Mouse (Mus musculus): ENCODE results near the gene Sh3bp1. TPM values are rescaled to one million over a fixed set of nuclear protein-coding genes. Genes with fewer than 3 reads are reported as not detected.
A peak's percentile ranks its signal among the peaks of the same experiment; 100 is the strongest.

Gene Sh3bp1
- total RNA-seq, 2 experiments from 2014 or later = 25.3 to 26.0 TPM

GRCm38 (mm10) chr15:78937311-78937710, 37.7 kb downstream of the Sh3bp1 start:
- no peak for DNase-seq (ENCODE audit: low spot score in 2 of 2)

- no peak for DNase-seq (ENCODE audit: low spot score in 2 of 2)
These were observed 38.4 kb downstream of the Sh3bp1 start for GRCm38 (mm10) chr15:78937963-78938362.

- no peak for DNase-seq (ENCODE audit: low spot score in 2 of 2)
These were observed 40.8 kb downstream of the Sh3bp1 start for GRCm38 (mm10) chr15:78940325-78940724.

- peak; percentile 52 to 67 for DNase-seq (ENCODE audit: low spot score in 2 of 2)
These were observed 43.1 kb downstream of the Sh3bp1 start for GRCm38 (mm10) chr15:78942663-78943062.

GRCm38 (mm10) chr15:78946232-78946631, 46.7 kb downstream of the Sh3bp1 start:
- DNase-seq (ENCODE audit: low spot score in 2 of 2) = no peak

GRCm38 (mm10) chr15:78947657-78948056, 48.1 kb downstream of the Sh3bp1 start, which contains the start of gene Triobp:
Gene Triobp (plus strand): TSS chr15:78947724.
- peak; percentile 50 to 68 for DNase-seq (ENCODE audit: low spot score in 2 of 2)

- no peak for DNase-seq (ENCODE audit: low spot score in 2 of 2)
These were observed 48.7 kb downstream of the Sh3bp1 start for GRCm38 (mm10) chr15:78948152-78948725.

- DNase-seq (ENCODE audit: low spot score in 2 of 2) = no peak
These were observed 49.3 kb downstream of the Sh3bp1 start for GRCm38 (mm10) chr15:78948883-78949282.

GRCm38 (mm10) chr15:78955663-78956062, 56.1 kb downstream of the Sh3bp1 start:
- DNase-seq (ENCODE audit: low spot score in 2 of 2) = no peak

- DNase-seq (ENCODE audit: low spot score in 2 of 2) = no peak
These were observed 56.8 kb downstream of the Sh3bp1 start for GRCm38 (mm10) chr15:78956351-78956750.

GRCm38 (mm10) chr15:78957021-78957420, 57.5 kb downstream of the Sh3bp1 start:
- DNase-seq (ENCODE audit: low spot score in 2 of 2) = no peak

- no peak for DNase-seq (ENCODE audit: low spot score in 2 of 2)
These were observed 60.0 kb downstream of the Sh3bp1 start for GRCm38 (mm10) chr15:78959537-78959936.

- no peak for DNase-seq (ENCODE audit: low spot score in 2 of 2)
These were observed 60.5 kb downstream of the Sh3bp1 start for GRCm38 (mm10) chr15:78960088-78960487.

Small RNA genes lying within 50 kb of the gene (microRNA-seq; reads per million reads assigned to microRNA genes)
- gene Mir6955 = not detected

Other genes with a start within 250 kb of the Sh3bp1 start
- gene Elfn2, start 181.0 kb upstream of the Sh3bp1 start, total RNA-seq (2021) = 1 to 10 TPM; 3.9 to 4.2 TPM
- gene Mfng, start 126.3 kb upstream of the Sh3bp1 start, total RNA-seq (2021) = 10 to 100 TPM; 18.3 to 20.0 TPM
- 10 to 100 TPM; 11.8 to 14.5 TPM for gene Card10, start 96.7 kb upstream of the Sh3bp1 start, total RNA-seq (2021)
- 10 to 100 TPM; 56.7 to 59.1 TPM for gene Cdc42ep1, start 57.1 kb upstream of the Sh3bp1 start, total RNA-seq (2021)
- gene Lgals2, start 44.2 kb upstream of the Sh3bp1 start, total RNA-seq (2021) = 1 to 10 TPM; 2.6 to 2.9 TPM
- gene Gga1, start 22.6 kb upstream of the Sh3bp1 start, total RNA-seq (2021) = 10 to 100 TPM; 58.8 to 65.5 TPM
- not detected for gene Gm49510, start 101 bp upstream of the Sh3bp1 start, total RNA-seq (2021)
- gene Pdxp, start 14.2 kb downstream of the Sh3bp1 start, total RNA-seq (2021) = 1 to 10 TPM; 9.8 to 9.9 TPM
- gene Lgals1, start 27.0 kb downstream of the Sh3bp1 start, total RNA-seq (2021) = 100 to 1,000 TPM; 382 to 438 TPM
- 10 to 100 TPM; 40.0 to 47.3 TPM for gene Nol12, start 35.2 kb downstream of the Sh3bp1 start, total RNA-seq (2021)
- 100 to 1,000 TPM in 1 of 2 experiments, 10 to 100 TPM in 1; 96.9 to 112 TPM for gene Triobp, start 48.0 kb downstream of the Sh3bp1 start, total RNA-seq (2021)
- gene H1f0, start 128.7 kb downstream of the Sh3bp1 start, total RNA-seq (2021) = 100 to 1,000 TPM; 361 to 374 TPM
- 1 to 10 TPM in 1 of 2 experiments, under 1 TPM in 1; 0.65 to 1.1 TPM for gene Galr3, start 142.1 kb downstream of the Sh3bp1 start, total RNA-seq (2021)
- 10 to 100 TPM; 23.8 to 29.7 TPM for gene Ankrd54, start 163.1 kb downstream of the Sh3bp1 start, total RNA-seq (2021)
- gene Eif3l, start 175.4 kb downstream of the Sh3bp1 start, total RNA-seq (2021) = 100 to 1,000 TPM; 158 to 162 TPM
- gene Micall1, start 209.1 kb downstream of the Sh3bp1 start, total RNA-seq (2021) = 10 to 100 TPM; 36.0 to 40.2 TPM
- 100 to 1,000 TPM; 134 to 142 TPM for gene Polr2f, start 241.2 kb downstream of the Sh3bp1 start, total RNA-seq (2021)
- 1 to 10 TPM; 8.0 to 9.0 TPM for gene 1700088E04Rik, start 241.5 kb downstream of the Sh3bp1 start, total RNA-seq (2021)

Data from adrenal gland, postnatal 4 days (tissue).